Mouse (Mus musculus) heart, postnatal 0 days (tissue): ENCODE measurements around the gene Cyth3. TPM values are rescaled to one million over a fixed set of nuclear protein-coding genes. Genes with fewer than 3 reads are reported as not detected.

Experiments used
- ATAC-seq: fragments of 200-750 bp; cut with Nextera tagmentation; 2 replicates; pipeline ENCODE4 v1.8.0; 2017; ENCODE audit warnings: low read depth, moderate number of reproducible peaks, moderate library complexity; ENCODE audit not compliant: insufficient read depth
- DNase-seq: peaks from one replicate; pipeline ENCODE4 v3.0.0-alpha.2; 2016; ENCODE audit warnings: low spot score
- H3K27ac ChIP-seq: fragments of 300-500 bp; sonication (generic); 2 replicates; pipeline ENCODE4 v1.5.1; 2014; ENCODE audit warnings: low read depth, mild to moderate bottlenecking
- H3K27me3 ChIP-seq: fragments of 300-500 bp; sonication (generic); 2 replicates; pipeline ENCODE4 v1.6.1; 2014; ENCODE audit warnings: low read length, mixed read lengths; ENCODE audit not compliant: control insufficient read depth, insufficient read depth
- H3K36me3 ChIP-seq: fragments of 300-500 bp; sonication (generic); replicated peaks from 2 replicates; pipeline ENCODE4 v1.6.1; 2014; ENCODE audit warnings: low read length, mixed read lengths; ENCODE audit not compliant: control insufficient read depth, insufficient read depth
- H3K4me1 ChIP-seq: fragments of 300-500 bp; sonication (generic); 2 replicates; pipeline ENCODE4 v1.6.1; 2014; ENCODE audit warnings: antibody characterized with exemption; ENCODE audit not compliant: control insufficient read depth, insufficient read depth
- H3K4me2 ChIP-seq: fragments of 300-500 bp; sonication (generic); 2 replicates; pipeline ENCODE4 v1.6.1; 2014; ENCODE audit warnings: low read depth, mild to moderate bottlenecking, low read length, moderate library complexity
- H3K4me3 ChIP-seq: fragments of 300-500 bp; sonication (generic); 2 replicates; pipeline ENCODE4 v1.5.1; 2014; ENCODE audit warnings: low read depth, low read length
- H3K9ac ChIP-seq: fragments of 300-500 bp; sonication (generic); replicated peaks from 2 replicates; pipeline ENCODE4 v1.6.1; 2014; ENCODE audit warnings: low read depth, low read length, mixed read lengths
- H3K9me3 ChIP-seq: fragments of 300-500 bp; sonication (generic); replicated peaks from 2 replicates; pipeline ENCODE4 v1.6.1; 2016; ENCODE audit warnings: low read length; ENCODE audit not compliant: control insufficient read depth
- CTCF ChIP-seq: IDR thresholded peaks from 2 replicates; pipeline ENCODE4 v1.5.1; 2016; ENCODE audit warnings: antibody characterized with exemption, control low read depth, low read depth
- EP300 ChIP-seq: IDR thresholded peaks from 2 replicates; pipeline ENCODE4 v1.6.1; 2016; ENCODE audit warnings: antibody characterized with exemption, low read depth
- WGBS: fragments of 180-500 bp; shearing (Covaris S2); extraction: QIAGEN DNeasy Blood & Tissue Kit; methylation state at CpG from one replicate; pipeline ENCODE4 v1.1.7; 2014; 5-methylcytosine and 5-hydroxymethylcytosine counted together
- polyA plus RNA-seq: library from polyadenylated mRNA; unstranded; fragments of >200 nt; fragmentation: Nextera tagmentation; extraction: Ambion mirVana; gene quantifications from 2 replicates; pipeline ENCODE4 v1.2.1, GENCODE M21; 2015
- total RNA-seq: library from RNA; depleted of rRNA; stranded (reverse); fragments of >200 nt; gene quantifications from 2 replicates; pipeline ENCODE4 v1.2.3, GENCODE M21; 2014; ENCODE audit warnings: low replicate concordance

Gene Cyth3
- total and polyA plus RNA-seq, 2 experiments from 2014 or later: 45.2 to 84.1 TPM

- DNase-seq (no peak), ATAC-seq (no peak)
- H3K36me3 ChIP-seq: 0 out of 2 replicates have a peak, but pooled peaks cover 13% of the 10 kb centered on the region
- peak overlapping the region; percentile 32 for H3K27ac ChIP-seq
- H3K4me3 ChIP-seq: no peak overlapping the region
- peaks cover 41% of the 10 kb centered on the region for H3K4me1 ChIP-seq
- no peak overlapping the region for H3K9ac ChIP-seq
- H3K9me3 ChIP-seq: no peaks in the 10 kb centered on the region
- H3K4me2 ChIP-seq: no peak overlapping the region
- WGBS: 72% methylated on average over 8 of the region's 8 CpGs
- no peak for TF ChIP-seq CTCF
- H3K27me3 ChIP-seq: no peaks in the 10 kb centered on the region
Measured at GRCm38 (mm10) chr5:143651855-143652631, 29.8 kb downstream of the Cyth3 start.

- H3K9ac ChIP-seq: no peak overlapping the region
- no peak overlapping the region for H3K4me2 ChIP-seq
- H3K27me3 ChIP-seq: no peaks in the 10 kb centered on the region
- no peak overlapping the region for H3K4me3 ChIP-seq
- H3K27ac ChIP-seq: peak overlapping the region; percentile 87
- H3K9me3 ChIP-seq: no peaks in the 10 kb centered on the region
- DNase-seq: no peak
- H3K36me3 ChIP-seq: 0 out of 2 replicates have a peak, but pooled peaks cover 13% of the 10 kb centered on the region
- H3K4me1 ChIP-seq: peaks cover 46% of the 10 kb centered on the region
- no peak for ATAC-seq
- 65% methylated on average over 5 of the region's 5 CpGs for WGBS
- TF ChIP-seq CTCF (no peak), EP300 (no peak)
Measured at GRCm38 (mm10) chr5:143653497-143653896, 31.2 kb downstream of the Cyth3 start.

DNA sequence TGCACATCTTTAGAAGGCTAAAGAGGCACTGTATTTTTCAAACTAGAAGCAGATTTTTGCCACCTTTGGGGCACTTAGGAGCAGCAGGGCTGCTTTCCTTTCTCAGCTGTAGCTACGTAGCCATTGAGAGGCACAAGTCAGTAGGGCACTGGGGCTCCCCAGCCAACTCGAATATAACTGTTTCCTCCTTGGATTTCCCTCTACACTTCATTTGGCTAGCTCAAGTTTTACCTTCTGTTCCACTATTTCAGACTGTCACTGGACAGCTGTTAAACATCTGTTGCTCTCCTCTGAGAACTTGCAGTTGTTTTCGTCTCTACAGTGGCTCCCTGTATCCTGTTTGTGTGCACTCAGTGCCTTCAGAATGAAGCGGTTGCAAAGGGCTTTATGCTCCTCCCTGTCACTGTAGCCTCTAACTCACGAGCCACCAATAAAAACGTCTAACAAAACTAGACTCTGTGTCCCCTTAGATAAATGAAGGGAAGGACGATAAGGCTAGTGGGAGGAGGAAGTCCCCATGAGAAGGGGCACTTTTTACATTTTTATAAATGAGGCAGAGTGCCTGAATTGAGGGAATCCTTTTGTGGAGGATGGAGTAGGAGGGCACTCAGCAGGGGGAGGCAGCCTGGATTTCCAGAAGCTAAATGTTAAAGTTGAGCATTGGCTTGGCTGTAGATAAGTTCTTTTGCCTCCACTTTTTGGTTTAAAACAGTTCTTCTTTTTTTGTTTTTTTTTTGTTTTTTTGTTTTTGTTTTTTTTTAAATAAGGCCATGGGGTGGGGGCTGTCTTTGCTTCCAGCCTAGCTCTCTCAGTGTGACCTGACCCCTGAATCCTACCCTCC lies 32.6 kb downstream of the Cyth3 start:
- DNase-seq: peak; percentile 64
- peak overlapping the region; percentile 87 for H3K27ac ChIP-seq
- H3K4me2 ChIP-seq: no peak overlapping the region
- peak; percentile 53 for ATAC-seq
- H3K27me3 ChIP-seq: no peaks in the 10 kb centered on the region
- TF ChIP-seq CTCF (no peak), EP300 (no peak)
- WGBS: 13% methylated on average over 7 of the region's 7 CpGs
- H3K4me3 ChIP-seq: no peak overlapping the region
- no peak overlapping the region for H3K9ac ChIP-seq
- H3K4me1 ChIP-seq: peaks cover 56% of the 10 kb centered on the region
- no peaks in the 10 kb centered on the region for H3K9me3 ChIP-seq
- H3K36me3 ChIP-seq: 0 out of 2 replicates have a peak, but pooled peaks cover 8% of the 10 kb centered on the region

DNA sequence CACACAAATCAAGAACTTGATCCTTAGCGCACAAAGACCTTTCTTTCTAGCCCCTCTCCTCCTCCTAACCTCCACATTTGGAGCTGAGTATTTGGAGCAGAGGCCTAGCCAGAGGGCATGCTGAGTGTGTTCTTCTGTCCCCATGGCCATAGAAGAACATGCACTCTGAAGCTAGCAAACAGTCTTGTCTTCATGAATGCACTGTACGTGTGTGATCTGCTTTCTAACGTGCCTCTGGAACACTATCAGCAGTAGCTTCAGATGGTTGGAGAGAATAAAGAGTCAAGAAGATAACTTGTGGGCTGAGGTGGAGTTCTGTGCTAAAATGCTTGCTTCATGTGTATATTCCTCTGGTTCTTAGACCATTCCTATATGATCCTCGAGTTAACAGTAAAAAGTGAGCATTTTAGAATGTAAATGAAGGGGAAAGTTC lies 33.3 kb downstream of the Cyth3 start:
- H3K9me3 ChIP-seq: no peaks in the 10 kb centered on the region
- H3K27me3 ChIP-seq: no peaks in the 10 kb centered on the region
- H3K4me2 ChIP-seq: no peak overlapping the region
- H3K36me3 ChIP-seq: 0 out of 2 replicates have a peak, but pooled peaks cover 3% of the 10 kb centered on the region
- no peak overlapping the region for H3K9ac ChIP-seq
- H3K4me3 ChIP-seq: no peak overlapping the region
- peak overlapping the region; percentile 87 for H3K27ac ChIP-seq
- ATAC-seq (no peak), DNase-seq (no peak)
- H3K4me1 ChIP-seq: peaks cover 56% of the 10 kb centered on the region
- no peak for TF ChIP-seq CTCF
- no peak for TF ChIP-seq EP300
- 35% methylated on average over 4 of the region's 4 CpGs for WGBS

DNA sequence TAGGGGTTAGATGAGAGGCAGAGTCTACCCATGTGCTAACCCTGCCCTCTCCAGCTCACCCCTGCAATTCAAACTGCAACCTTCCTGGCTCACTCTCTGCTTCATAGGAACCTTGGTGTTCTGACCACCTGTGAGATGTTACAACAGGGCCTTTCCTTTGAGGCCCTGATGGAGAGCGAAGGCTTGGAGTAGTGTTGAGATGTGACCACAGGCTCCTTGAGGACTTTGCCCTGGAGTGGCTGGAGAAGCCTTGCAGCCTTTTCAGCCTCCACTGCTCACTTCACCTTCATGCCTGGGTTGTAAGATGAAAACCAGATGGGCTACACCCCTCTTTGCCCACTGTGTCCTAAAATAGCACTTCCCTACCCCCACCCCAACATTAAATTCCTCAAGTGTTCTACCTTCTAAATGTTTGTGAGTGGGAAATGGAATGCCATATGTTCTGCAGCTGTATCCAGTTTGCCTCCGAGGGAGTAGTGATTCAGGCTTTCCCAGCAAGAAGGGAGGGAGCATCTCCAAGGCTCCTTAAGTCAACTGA lies 34.5 kb downstream of the Cyth3 start:
- no peaks in the 10 kb centered on the region for H3K36me3 ChIP-seq
- peak; percentile 31 for DNase-seq
- no peak overlapping the region for H3K9ac ChIP-seq
- 42% methylated on average over 2 of the region's 2 CpGs for WGBS
- H3K4me2 ChIP-seq: no peak overlapping the region
- H3K4me3 ChIP-seq: no peak overlapping the region
- ATAC-seq: no peak
- H3K4me1 ChIP-seq: peaks cover 62% of the 10 kb centered on the region
- peak overlapping the region; percentile 58 for H3K27ac ChIP-seq
- H3K27me3 ChIP-seq: no peaks in the 10 kb centered on the region
- no peaks in the 10 kb centered on the region for H3K9me3 ChIP-seq
- no peak for TF ChIP-seq EP300
- TF ChIP-seq CTCF: no peak
